Mouse (Mus musculus) heart, embryonic 12.5 days (tissue): ENCODE results near the gene Magi1. TPM values are rescaled to one million over a fixed set of nuclear protein-coding genes. Genes with fewer than 3 reads are reported as not detected.

Experiments used
- ATAC-seq: fragments of 200-750 bp; cut with Nextera tagmentation; 2 replicates; pipeline ENCODE4 v1.8.0; 2017; ENCODE audit warnings: moderate TSS enrichment, moderate library complexity; ENCODE audit not compliant: insufficient number of reproducible peaks, low FRiP score
- H3K27ac ChIP-seq: fragments of 300-500 bp; sonication (generic); 2 replicates; pipeline ENCODE4 v1.5.1; 2016; ENCODE audit warnings: mild to moderate bottlenecking, moderate library complexity; ENCODE audit not compliant: poor library complexity, severe bottlenecking
- H3K27me3 ChIP-seq: fragments of 300-500 bp; sonication (generic); replicated peaks from 2 replicates; pipeline ENCODE4 v1.6.1; 2016; ENCODE audit warnings: mild to moderate bottlenecking, moderate library complexity
- H3K36me3 ChIP-seq: fragments of 300-500 bp; sonication (generic); 2 replicates; pipeline ENCODE4 v1.6.1; 2016; ENCODE audit warnings: mild to moderate bottlenecking, moderate library complexity
- H3K4me1 ChIP-seq: fragments of 300-500 bp; sonication (generic); replicated peaks from 2 replicates; pipeline ENCODE4 v1.6.1; 2016; ENCODE audit warnings: mild to moderate bottlenecking
- H3K4me2 ChIP-seq: fragments of 300-500 bp; sonication (generic); 2 replicates; pipeline ENCODE4 v1.6.1; 2016; ENCODE audit warnings: mild to moderate bottlenecking, moderate library complexity
- H3K4me3 ChIP-seq: fragments of 300-500 bp; sonication (generic); 2 replicates; pipeline ENCODE4 v1.5.1; 2016; ENCODE audit warnings: mild to moderate bottlenecking
- H3K9ac ChIP-seq: fragments of 300-500 bp; sonication (generic); 2 replicates; pipeline ENCODE4 v1.6.1; 2016; ENCODE audit warnings: mild to moderate bottlenecking, moderate library complexity
- H3K9me3 ChIP-seq: fragments of 300-500 bp; sonication (generic); replicated peaks from 2 replicates; pipeline ENCODE4 v1.6.1; 2016; ENCODE audit warnings: mild to moderate bottlenecking, moderate library complexity
- WGBS: fragments of 180-500 bp; shearing (Covaris S2); methylation state at CpG from one replicate; pipeline ENCODE4 v1.1.7; 2016; 5-methylcytosine and 5-hydroxymethylcytosine counted together
- polyA plus RNA-seq: library from polyadenylated mRNA; unstranded; fragments of >200 nt; fragmentation: Nextera tagmentation; extraction: Ambion mirVana; gene quantifications from 2 replicates; pipeline ENCODE4 v1.2.1, GENCODE M21; 2016

Magi1 gene
- polyA plus RNA-seq, 1 experiment from 2014 or later = 9.9 TPM

GRCm38 (mm10) chr6:94107401-94108107, 176.2 kb downstream of the Magi1 start:
- no peaks in the 10 kb centered on the region for H3K27me3 ChIP-seq
- no peaks in the 10 kb centered on the region for H3K36me3 ChIP-seq
- no peaks in the 10 kb centered on the region for H3K9me3 ChIP-seq
- no peak overlapping the region for H3K4me2 ChIP-seq
- peaks cover 30% of the 10 kb centered on the region for H3K4me1 ChIP-seq
- no peak overlapping the region for H3K4me3 ChIP-seq
- 71% methylated on average over 11 of the region's 11 CpGs for WGBS
- no peak overlapping the region for H3K27ac ChIP-seq
- no peak overlapping the region for H3K9ac ChIP-seq
- no peak for ATAC-seq

GRCm38 (mm10) chr6:94103581-94103980, 180.1 kb downstream of the Magi1 start:
- Histone ChIP-seq H3K4me2 (no peak overlapping the region), H3K4me3 (no peak overlapping the region), H3K27ac (0 out of 2 replicates have a peak overlapping the region, but pooled peaks have one; percentile 21), H3K36me3 (no peaks in the 10 kb centered on the region), H3K27me3 (no peaks in the 10 kb centered on the region), H3K9me3 (no peaks in the 10 kb centered on the region), H3K9ac (no peak overlapping the region), H3K4me1 (peaks cover 48% of the 10 kb centered on the region)
- no peak for ATAC-seq
- 58% methylated on average over 3 of the region's 3 CpGs for WGBS

- Histone ChIP-seq H3K9me3 (no peaks in the 10 kb centered on the region), H3K9ac (no peak overlapping the region), H3K4me2 (no peak overlapping the region), H3K4me1 (peaks cover 46% of the 10 kb centered on the region), H3K27me3 (no peaks in the 10 kb centered on the region), H3K4me3 (no peak overlapping the region), H3K27ac (peak overlapping the region; percentile 16; the same call in 1 of the 2 replicates), H3K36me3 (no peaks in the 10 kb centered on the region)
- 16% methylated on average over 5 of the region's 5 CpGs for WGBS
- ATAC-seq = no peak
Observed at GRCm38 (mm10) chr6:94101256-94101655, 182.5 kb downstream of the Magi1 start.

- Histone ChIP-seq H3K9ac (no peak overlapping the region), H3K36me3 (no peaks in the 10 kb centered on the region), H3K27me3 (no peaks in the 10 kb centered on the region), H3K27ac (no peak overlapping the region), H3K4me3 (no peak overlapping the region), H3K4me1 (peaks cover 40% of the 10 kb centered on the region), H3K4me2 (no peak overlapping the region), H3K9me3 (no peaks in the 10 kb centered on the region)
- 64% methylated on average over 4 of the region's 4 CpGs for WGBS
- ATAC-seq = no peak
Observed at GRCm38 (mm10) chr6:94094924-94095685, 188.6 kb downstream of the Magi1 start.

GRCm38 (mm10) chr6:94092969-94093597, 190.6 kb downstream of the Magi1 start:
- Histone ChIP-seq H3K27me3 (no peaks in the 10 kb centered on the region), H3K36me3 (no peaks in the 10 kb centered on the region), H3K4me3 (no peak overlapping the region), H3K4me2 (no peak overlapping the region), H3K4me1 (peaks cover 40% of the 10 kb centered on the region), H3K27ac (no peak overlapping the region), H3K9me3 (no peaks in the 10 kb centered on the region), H3K9ac (no peak overlapping the region)
- WGBS = 48% methylated on average over 8 of the region's 8 CpGs
- 0 out of 2 replicates have a peak, but pooled peaks have one; percentile 55 for ATAC-seq

GRCm38 (mm10) chr6:94092500-94092899, 191.2 kb downstream of the Magi1 start:
- Histone ChIP-seq H3K9ac (no peak overlapping the region), H3K27me3 (no peaks in the 10 kb centered on the region), H3K27ac (no peak overlapping the region), H3K4me3 (no peak overlapping the region), H3K9me3 (no peaks in the 10 kb centered on the region), H3K4me2 (no peak overlapping the region), H3K4me1 (peaks cover 45% of the 10 kb centered on the region), H3K36me3 (no peaks in the 10 kb centered on the region)
- WGBS = 90% methylated on average over 4 of the region's 4 CpGs
- no peak for ATAC-seq

GRCm38 (mm10) chr6:94086855-94087254, 196.9 kb downstream of the Magi1 start:
- H3K4me3 ChIP-seq = no peak overlapping the region
- H3K9me3 ChIP-seq = no peaks in the 10 kb centered on the region
- H3K4me2 ChIP-seq = no peak overlapping the region
- no peak overlapping the region for H3K9ac ChIP-seq
- peaks cover 41% of the 10 kb centered on the region for H3K4me1 ChIP-seq
- no peaks in the 10 kb centered on the region for H3K27me3 ChIP-seq
- H3K36me3 ChIP-seq = no peaks in the 10 kb centered on the region
- WGBS = 44% methylated on average over 2 of the region's 2 CpGs
- ATAC-seq = no peak
- H3K27ac ChIP-seq = no peak overlapping the region

- 64% methylated on average over 5 of the region's 5 CpGs for WGBS
- ATAC-seq = no peak
- H3K27me3 ChIP-seq = no peaks in the 10 kb centered on the region
Observed at GRCm38 (mm10) chr6:94084752-94085151, 199.0 kb downstream of the Magi1 start.

GRCm38 (mm10) chr6:94083459-94083858, 200.3 kb downstream of the Magi1 start:
- H3K4me2 ChIP-seq = no peak overlapping the region
- WGBS = 92% methylated on average over 7 of the region's 7 CpGs
- H3K9ac ChIP-seq = no peak overlapping the region
- H3K9me3 ChIP-seq = no peaks in the 10 kb centered on the region
- no peak for ATAC-seq
- no peak overlapping the region for H3K27ac ChIP-seq
- no peaks in the 10 kb centered on the region for H3K36me3 ChIP-seq
- H3K4me3 ChIP-seq = no peak overlapping the region
- no peaks in the 10 kb centered on the region for H3K27me3 ChIP-seq
- peaks cover 60% of the 10 kb centered on the region for H3K4me1 ChIP-seq

More at GRCm38 (mm10) chr6:94084752-94085151, 199.0 kb downstream of the Magi1 start:
- Histone ChIP-seq H3K36me3 (no peaks in the 10 kb centered on the region), H3K4me2 (no peak overlapping the region), H3K9ac (no peak overlapping the region), H3K9me3 (no peaks in the 10 kb centered on the region), H3K27ac (no peak overlapping the region), H3K4me3 (no peak overlapping the region), H3K4me1 (peaks cover 48% of the 10 kb centered on the region)

- 14% methylated on average over 4 of the region's 4 CpGs for WGBS
- no peak for ATAC-seq
- Histone ChIP-seq H3K9ac (no peak overlapping the region), H3K27me3 (no peaks in the 10 kb centered on the region), H3K4me3 (no peak overlapping the region), H3K36me3 (no peaks in the 10 kb centered on the region), H3K27ac (no peak overlapping the region), H3K4me1 (peaks cover 54% of the 10 kb centered on the region), H3K4me2 (no peak overlapping the region), H3K9me3 (no peaks in the 10 kb centered on the region)
Observed at GRCm38 (mm10) chr6:94080933-94081545, 202.7 kb downstream of the Magi1 start.

GRCm38 (mm10) chr6:94078934-94079333, 204.8 kb downstream of the Magi1 start:
- H3K4me2 ChIP-seq = 0 out of 2 replicates have a peak overlapping the region, but pooled peaks have one; percentile 3
- H3K27ac ChIP-seq = no peak overlapping the region
- 15% methylated on average over 8 of the region's 8 CpGs for WGBS
- ATAC-seq = no peak
- peaks cover 57% of the 10 kb centered on the region for H3K4me1 ChIP-seq
- H3K36me3 ChIP-seq = no peaks in the 10 kb centered on the region
- peak overlapping the region; percentile 11; the same call in 1 of the 2 replicates for H3K9ac ChIP-seq
- H3K27me3 ChIP-seq = no peaks in the 10 kb centered on the region
- no peaks in the 10 kb centered on the region for H3K9me3 ChIP-seq
- H3K4me3 ChIP-seq = no peak overlapping the region
